Mouse (Mus musculus) liver, embryonic 15.5 days (tissue): Measurements from ENCODE around the gene Fam49a. TPM values are rescaled to one million over a fixed set of nuclear protein-coding genes. Genes with fewer than 3 reads are reported as not detected.
A peak's percentile ranks its signal among the peaks of the same experiment; 100 is the strongest.

Experiments used
- ATAC-seq: fragments of 200-750 bp; cut with Nextera tagmentation; 2 replicates; pipeline ENCODE4 v1.8.0; 2017; ENCODE audit warnings: moderate number of reproducible peaks, mild to moderate bottlenecking, moderate library complexity; ENCODE audit not compliant: insufficient read depth
- H3K27ac ChIP-seq: fragments of 300-500 bp; sonication (generic); replicated peaks from 2 replicates; pipeline ENCODE4 v1.5.1; 2015; ENCODE audit warnings: mild to moderate bottlenecking, inconsistent platforms
- H3K27me3 ChIP-seq: fragments of 300-500 bp; sonication (generic); 2 replicates; pipeline ENCODE4 v1.6.1; 2015; ENCODE audit warnings: mild to moderate bottlenecking, inconsistent platforms
- H3K36me3 ChIP-seq: fragments of 300-500 bp; sonication (generic); replicated peaks from 2 replicates; pipeline ENCODE4 v1.6.1; 2015; ENCODE audit warnings: moderate library complexity, mild to moderate bottlenecking, inconsistent platforms
- H3K4me1 ChIP-seq: fragments of 300-500 bp; sonication (generic); replicated peaks from 2 replicates; pipeline ENCODE4 v1.6.1; 2015; ENCODE audit warnings: inconsistent platforms
- H3K4me2 ChIP-seq: fragments of 300-500 bp; sonication (generic); 2 replicates; pipeline ENCODE4 v1.6.1; 2015; ENCODE audit warnings: moderate library complexity, mild to moderate bottlenecking, inconsistent platforms
- H3K4me3 ChIP-seq: fragments of 300-500 bp; sonication (generic); replicated peaks from 2 replicates; pipeline ENCODE4 v1.5.1; 2015; ENCODE audit warnings: mild to moderate bottlenecking, inconsistent platforms
- H3K9ac ChIP-seq: fragments of 300-500 bp; sonication (generic); 2 replicates; pipeline ENCODE4 v1.6.1; 2015; ENCODE audit warnings: moderate library complexity, mild to moderate bottlenecking, inconsistent platforms
- H3K9me3 ChIP-seq: fragments of 300-500 bp; sonication (generic); replicated peaks from 2 replicates; pipeline ENCODE4 v1.6.1; 2016; ENCODE audit warnings: inconsistent platforms
- WGBS: fragments of 180-500 bp; shearing (Covaris S2); methylation state at CpG from one replicate; pipeline ENCODE4 v1.1.7; 2015; ENCODE audit warnings: mixed read lengths; ENCODE audit not compliant: insufficient replicate concordance; 5-methylcytosine and 5-hydroxymethylcytosine counted together
- polyA plus RNA-seq: library from polyadenylated mRNA; unstranded; fragments of >200 nt; fragmentation: Nextera tagmentation; extraction: Ambion mirVana; gene quantifications from 2 replicates; pipeline ENCODE4 v1.2.1, GENCODE M21; 2015

The Fam49a gene
- polyA plus RNA-seq, 1 experiment from 2014 or later, result 2.9 TPM

DNA sequence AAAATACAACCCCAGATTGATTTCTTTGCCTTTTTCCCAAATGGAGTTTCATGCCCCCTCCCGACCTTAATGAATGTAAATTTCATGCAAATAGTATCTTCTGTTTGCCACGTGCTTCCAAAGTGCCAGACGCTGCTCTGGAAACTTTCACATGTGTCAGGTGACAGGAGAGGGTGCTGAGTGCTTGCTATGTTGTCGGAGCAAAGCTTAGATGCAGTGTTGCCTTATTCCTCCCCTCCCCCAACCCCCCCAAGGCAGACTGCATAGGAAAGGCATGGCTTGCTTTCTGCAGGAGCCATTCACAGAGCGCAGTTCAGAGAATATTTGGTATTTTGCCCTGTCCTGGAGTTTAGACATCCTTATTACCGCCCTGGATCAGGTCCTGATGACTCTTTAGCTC, 12.2 kb downstream of the Fam49a start:
- no peak overlapping the region for H3K4me2 ChIP-seq
- no peak overlapping the region for H3K27ac ChIP-seq
- no peak for ATAC-seq
- H3K9ac ChIP-seq, result no peak overlapping the region
- no peaks in the 10 kb centered on the region for H3K36me3 ChIP-seq
- no peaks in the 10 kb centered on the region for H3K4me1 ChIP-seq
- H3K9me3 ChIP-seq, result no peaks in the 10 kb centered on the region
- no peak overlapping the region for H3K4me3 ChIP-seq
- H3K27me3 ChIP-seq, result no peaks in the 10 kb centered on the region
- WGBS, result 37% methylated on average over 6 of the region's 6 CpGs

DNA sequence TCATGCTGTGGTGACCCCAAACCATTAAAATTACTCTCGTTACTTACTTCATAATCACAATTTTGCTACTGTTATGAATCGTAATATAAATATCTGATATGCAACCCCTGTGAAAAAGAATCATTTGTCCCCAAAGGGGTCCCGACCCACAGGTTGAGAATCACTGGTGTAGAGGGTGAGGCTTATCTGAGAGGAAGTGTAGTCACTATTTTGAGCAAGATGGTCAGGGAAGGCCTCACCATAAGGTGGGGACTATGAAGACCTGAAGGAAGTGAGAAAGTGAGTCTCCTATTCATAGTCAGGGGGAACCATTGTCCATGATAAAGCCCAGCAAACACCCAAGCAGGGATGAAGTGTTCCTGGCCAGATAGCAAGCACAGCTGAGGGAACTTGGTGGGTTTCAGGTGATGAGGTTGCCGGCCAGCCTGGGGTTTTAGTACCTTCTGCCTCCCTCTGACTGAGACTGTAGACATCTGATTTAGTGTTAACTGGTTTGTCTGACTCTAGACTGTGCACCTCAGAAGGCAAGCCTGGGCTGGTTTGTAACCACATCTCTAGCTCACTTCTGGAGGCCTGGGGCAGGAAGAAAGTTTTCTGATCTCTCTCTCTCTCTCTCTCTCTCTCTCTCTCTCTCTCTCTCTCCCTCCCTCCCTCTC, 13.3 kb downstream of the Fam49a start:
- no peak for ATAC-seq
- Histone ChIP-seq H3K27me3 (no peaks in the 10 kb centered on the region), H3K9ac (no peak overlapping the region), H3K4me1 (no peaks in the 10 kb centered on the region), H3K4me2 (no peak overlapping the region), H3K4me3 (no peak overlapping the region), H3K27ac (no peak overlapping the region), H3K36me3 (no peaks in the 10 kb centered on the region), H3K9me3 (no peaks in the 10 kb centered on the region)
- 39% methylated on average over 4 of the region's 4 CpGs for WGBS

DNA sequence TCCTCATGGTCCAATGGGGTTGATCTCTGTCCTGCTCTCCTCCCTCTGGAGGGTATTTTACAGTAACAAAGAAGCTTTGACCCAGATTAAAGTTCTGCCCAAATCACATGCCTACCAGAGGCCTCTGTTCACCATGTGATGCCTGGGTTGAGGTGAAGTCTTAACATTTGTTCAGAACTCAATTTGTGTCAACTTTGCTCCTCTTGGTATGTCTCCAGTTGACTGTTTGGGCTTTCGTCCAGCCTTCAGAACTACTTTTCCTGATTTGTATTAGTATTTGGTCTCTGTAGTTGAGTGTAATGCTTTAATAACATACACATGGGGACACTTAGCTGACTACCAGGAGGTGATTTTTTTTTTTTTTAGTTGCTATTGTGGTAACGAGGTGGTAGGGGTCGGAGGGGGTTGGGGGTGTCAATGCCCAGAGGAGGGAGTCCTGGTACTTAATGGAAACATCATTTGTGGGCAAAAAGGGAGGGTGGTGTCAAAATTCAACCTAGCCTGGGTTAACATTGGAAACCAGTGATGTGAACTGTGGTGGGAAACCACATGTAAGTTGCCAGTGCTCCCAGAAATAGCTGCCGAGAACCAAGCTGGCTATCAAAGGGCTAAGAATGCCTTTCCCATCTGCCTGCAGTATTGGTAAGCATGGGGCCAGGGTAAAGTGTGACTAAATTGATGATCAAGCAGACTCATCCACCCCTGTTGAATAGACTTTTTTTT, 16.0 kb downstream of the Fam49a start:
- ATAC-seq, result no peak
- 66% methylated on average over 4 of the region's 4 CpGs for WGBS
- no peak overlapping the region for H3K4me2 ChIP-seq

GRCm38 (mm10) chr12:12278464-12278872, 16.5 kb downstream of the Fam49a start:
- ATAC-seq, result no peak
- no peaks in the 10 kb centered on the region for H3K4me1 ChIP-seq
- H3K27me3 ChIP-seq, result no peaks in the 10 kb centered on the region

More for the DNA sequence above, 16.0 kb downstream of the Fam49a start:
- Histone ChIP-seq H3K27me3 (no peaks in the 10 kb centered on the region), H3K9ac (no peak overlapping the region), H3K4me1 (no peaks in the 10 kb centered on the region), H3K4me3 (no peak overlapping the region), H3K27ac (no peak overlapping the region), H3K36me3 (no peaks in the 10 kb centered on the region), H3K9me3 (no peaks in the 10 kb centered on the region)

DNA sequence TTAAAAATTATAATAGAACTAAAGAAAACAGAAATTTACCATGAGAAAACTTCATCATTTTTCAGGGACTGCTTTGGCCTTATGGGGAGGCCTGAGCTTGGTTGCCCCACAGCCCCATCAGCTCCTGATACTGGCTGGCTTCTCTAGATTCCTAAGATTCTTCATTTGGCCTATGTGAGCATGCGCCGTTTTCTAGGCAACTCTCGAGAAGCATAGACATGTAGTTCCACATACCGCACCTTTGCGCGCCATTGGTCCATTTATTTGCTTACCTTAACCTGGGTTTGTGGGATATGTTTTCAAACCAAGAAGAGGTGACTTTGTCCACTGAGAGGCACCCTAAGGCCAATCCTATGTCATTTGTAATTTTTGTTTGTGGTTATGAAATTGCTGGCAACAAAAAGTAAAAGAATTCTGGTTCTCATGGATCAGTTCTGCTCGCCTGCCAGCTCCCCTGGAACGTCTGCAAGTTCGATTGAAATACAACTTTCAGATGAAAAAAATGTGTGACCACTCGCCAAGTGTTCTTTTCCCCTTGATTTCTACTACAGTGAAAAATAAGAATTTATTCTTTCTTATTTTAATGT, 21.9 kb downstream of the Fam49a start:
- Histone ChIP-seq H3K9ac (no peak overlapping the region), H3K36me3 (no peaks in the 10 kb centered on the region), H3K27me3 (no peaks in the 10 kb centered on the region), H3K4me1 (0 out of 2 replicates have a peak, but pooled peaks cover 4% of the 10 kb centered on the region), H3K4me2 (no peak overlapping the region), H3K9me3 (no peaks in the 10 kb centered on the region), H3K27ac (no peak overlapping the region), H3K4me3 (no peak overlapping the region)
- no peak for ATAC-seq
- WGBS, result 71% methylated on average over 10 of the region's 10 CpGs

More at GRCm38 (mm10) chr12:12278464-12278872, 16.5 kb downstream of the Fam49a start:
- H3K9ac ChIP-seq, result no peak overlapping the region
- 49% methylated on average over 7 of the region's 7 CpGs for WGBS
- no peaks in the 10 kb centered on the region for H3K9me3 ChIP-seq
- no peaks in the 10 kb centered on the region for H3K36me3 ChIP-seq
- H3K4me2 ChIP-seq, result no peak overlapping the region
- H3K27ac ChIP-seq, result no peak overlapping the region
- no peak overlapping the region for H3K4me3 ChIP-seq

DNA sequence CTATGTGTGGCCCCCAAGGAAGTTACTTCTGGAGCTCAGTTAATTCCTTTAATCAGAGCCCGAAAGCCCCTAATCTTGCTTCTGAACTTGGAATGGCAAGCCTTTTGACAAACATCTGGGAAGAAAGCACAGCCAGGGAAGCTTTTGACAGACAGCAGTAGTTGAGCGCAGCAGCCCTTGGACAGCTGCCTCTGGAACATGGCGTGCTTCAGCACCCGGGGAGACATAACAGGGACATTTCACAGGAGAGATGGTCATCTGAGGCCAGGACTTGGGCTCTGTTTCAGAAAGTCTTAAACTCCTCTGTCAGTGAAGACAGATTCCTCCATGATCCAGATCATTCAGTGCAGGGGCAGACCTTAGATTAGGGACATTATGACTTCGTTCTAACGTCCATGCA, 22.6 kb downstream of the Fam49a start:
- no peak for ATAC-seq
- Histone ChIP-seq H3K4me1 (0 out of 2 replicates have a peak, but pooled peaks cover 4% of the 10 kb centered on the region), H3K9ac (no peak overlapping the region), H3K4me3 (no peak overlapping the region), H3K4me2 (no peak overlapping the region), H3K27ac (no peak overlapping the region), H3K9me3 (no peaks in the 10 kb centered on the region), H3K36me3 (no peaks in the 10 kb centered on the region), H3K27me3 (no peaks in the 10 kb centered on the region)
- WGBS, result 65% methylated on average over 6 of the region's 6 CpGs

DNA sequence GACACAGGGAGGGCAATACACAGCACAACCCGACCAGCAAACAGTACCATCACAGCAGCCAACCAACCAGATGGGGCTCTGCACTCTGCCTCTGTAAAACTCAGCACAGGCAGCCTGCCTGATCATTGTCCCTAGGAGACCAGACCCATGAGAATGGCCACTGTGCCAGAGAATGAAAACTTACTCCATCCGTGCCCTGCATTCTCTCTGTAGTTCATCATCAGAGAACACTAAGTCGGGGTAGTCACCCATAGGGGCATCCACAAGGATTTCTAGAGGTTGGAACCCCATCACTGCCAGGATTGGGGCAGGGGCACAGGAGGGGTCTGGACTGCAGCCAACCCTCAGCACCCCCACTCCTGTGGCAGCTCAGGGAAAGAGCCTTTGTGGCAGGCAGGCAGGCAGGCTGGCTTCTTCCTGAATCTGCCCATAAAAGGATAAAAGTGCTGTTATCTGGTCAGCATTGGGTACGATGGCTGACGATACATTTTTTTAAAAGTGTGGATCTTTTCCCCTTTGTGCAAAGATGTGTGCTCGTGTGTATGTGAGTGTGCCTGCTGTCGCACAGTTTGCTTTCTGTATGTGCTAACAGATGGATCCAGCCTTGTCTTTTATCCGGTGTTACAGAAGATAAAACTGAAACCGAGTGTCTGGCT, 25.3 kb downstream of the Fam49a start:
- WGBS, result 26% methylated on average over 9 of the region's 9 CpGs
- H3K4me2 ChIP-seq, result peak overlapping the region; percentile 18; the same call in 1 of the 2 replicates
- no peak overlapping the region for H3K4me3 ChIP-seq
- H3K9ac ChIP-seq, result no peak overlapping the region
- H3K4me1 ChIP-seq, result 0 out of 2 replicates have a peak, but pooled peaks cover 4% of the 10 kb centered on the region
- H3K27ac ChIP-seq, result no peak overlapping the region
- H3K27me3 ChIP-seq, result no peaks in the 10 kb centered on the region
- no peak for ATAC-seq
- no peaks in the 10 kb centered on the region for H3K36me3 ChIP-seq
- H3K9me3 ChIP-seq, result no peaks in the 10 kb centered on the region

GRCm38 (mm10) chr12:12287787-12288132, 25.8 kb downstream of the Fam49a start:
- Histone ChIP-seq H3K9ac (no peak overlapping the region), H3K4me3 (no peak overlapping the region), H3K27me3 (no peaks in the 10 kb centered on the region), H3K4me1 (0 out of 2 replicates have a peak, but pooled peaks cover 4% of the 10 kb centered on the region), H3K36me3 (no peaks in the 10 kb centered on the region), H3K4me2 (no peak overlapping the region), H3K27ac (no peak overlapping the region), H3K9me3 (no peaks in the 10 kb centered on the region)
- 42% methylated on average over 6 of the region's 6 CpGs for WGBS
- ATAC-seq, result no peak

DNA sequence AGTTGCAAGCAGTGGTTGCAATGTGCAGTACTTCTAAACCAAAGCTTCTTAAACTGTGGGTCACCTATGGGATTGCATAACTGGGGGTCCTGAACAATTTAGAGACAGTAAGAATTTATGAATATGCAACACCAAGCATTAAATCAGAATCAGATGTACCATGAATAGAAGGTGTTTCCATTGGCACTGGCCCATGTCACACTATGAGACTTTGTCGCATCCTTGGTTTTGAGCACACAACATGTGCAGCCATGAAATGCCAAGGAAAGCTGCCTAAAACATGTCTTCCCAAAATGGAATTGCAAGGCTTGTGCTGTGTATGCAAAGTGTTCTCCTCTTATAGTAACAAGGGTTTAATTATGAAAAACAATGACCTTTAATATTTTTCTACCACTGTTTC, 26.6 kb downstream of the Fam49a start:
- Histone ChIP-seq H3K27me3 (no peaks in the 10 kb centered on the region), H3K4me2 (no peak overlapping the region), H3K27ac (no peak overlapping the region), H3K36me3 (no peaks in the 10 kb centered on the region), H3K4me1 (0 out of 2 replicates have a peak, but pooled peaks cover 4% of the 10 kb centered on the region), H3K9me3 (no peaks in the 10 kb centered on the region), H3K4me3 (no peak overlapping the region), H3K9ac (no peak overlapping the region)
- ATAC-seq, result no peak
- WGBS, result 89% methylated on average over 1 of the region's 1 CpGs

DNA sequence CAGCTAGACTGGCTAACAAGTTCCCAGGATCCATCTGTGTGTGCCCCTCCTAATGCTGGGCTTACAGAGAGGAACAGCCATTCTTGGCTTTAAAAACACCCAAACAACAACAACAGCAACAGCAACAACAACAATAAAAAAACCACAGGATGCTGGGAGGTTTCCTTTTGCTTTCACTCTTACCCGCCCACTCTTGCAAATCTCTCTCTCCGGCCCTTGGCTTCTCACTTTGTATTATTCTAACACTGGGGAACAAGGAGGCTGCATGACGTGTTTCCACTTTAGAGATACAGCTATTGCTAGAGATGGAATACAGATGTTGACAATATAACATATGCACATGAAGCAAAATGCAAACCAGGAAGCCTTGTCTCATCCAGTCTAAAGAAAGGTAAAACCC, 27.7 kb downstream of the Fam49a start:
- H3K36me3 ChIP-seq, result no peaks in the 10 kb centered on the region
- no peak overlapping the region for H3K4me2 ChIP-seq
- H3K4me1 ChIP-seq, result 0 out of 2 replicates have a peak, but pooled peaks cover 4% of the 10 kb centered on the region
- no peak overlapping the region for H3K9ac ChIP-seq
- H3K27ac ChIP-seq, result no peak overlapping the region
- no peaks in the 10 kb centered on the region for H3K27me3 ChIP-seq
- no peak overlapping the region for H3K4me3 ChIP-seq
- 61% methylated on average over 3 of the region's 3 CpGs for WGBS
- no peaks in the 10 kb centered on the region for H3K9me3 ChIP-seq
- no peak for ATAC-seq

DNA sequence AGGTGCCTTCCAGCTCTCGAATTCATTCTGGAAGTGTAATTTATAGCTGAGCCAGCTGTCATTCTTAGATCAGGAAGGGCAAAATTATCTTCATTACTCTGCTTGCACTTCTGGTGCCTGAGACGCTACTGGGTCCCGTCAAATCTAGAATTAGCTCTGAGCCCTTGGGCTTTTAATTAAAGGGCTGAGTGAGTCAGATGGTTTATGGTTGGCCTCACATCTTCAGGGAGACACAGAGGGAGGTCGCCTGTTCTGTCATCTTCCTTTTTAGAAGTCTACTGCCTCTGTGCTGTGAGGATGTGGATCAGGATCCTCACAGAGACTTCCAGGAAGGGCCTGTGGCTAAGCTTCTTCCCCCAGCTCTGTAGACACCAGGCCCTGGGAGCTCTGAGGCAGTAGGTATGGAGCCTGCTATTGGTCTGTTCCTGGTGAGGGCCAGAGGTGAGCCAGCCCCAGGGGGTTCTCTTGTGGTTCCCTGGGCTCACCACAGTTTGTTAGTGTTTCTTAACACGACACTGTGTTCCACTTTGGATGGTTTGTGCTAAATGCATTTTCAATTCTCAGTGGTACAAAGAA, 30.2 kb downstream of the Fam49a start:
- no peaks in the 10 kb centered on the region for H3K9me3 ChIP-seq
- no peak overlapping the region for H3K4me3 ChIP-seq
- 22% methylated on average over 5 of the region's 5 CpGs for WGBS
- no peak overlapping the region for H3K9ac ChIP-seq
- ATAC-seq, result no peak; the same call in 1 of the 2 replicates
- H3K36me3 ChIP-seq, result no peaks in the 10 kb centered on the region
- no peaks in the 10 kb centered on the region for H3K27me3 ChIP-seq
- no peak overlapping the region for H3K27ac ChIP-seq
- H3K4me2 ChIP-seq, result no peak overlapping the region
- 0 out of 2 replicates have a peak, but pooled peaks cover 2% of the 10 kb centered on the region for H3K4me1 ChIP-seq
